Mouse (Mus musculus): ENCODE data around the gene Mb.

The Mb gene

DNA sequence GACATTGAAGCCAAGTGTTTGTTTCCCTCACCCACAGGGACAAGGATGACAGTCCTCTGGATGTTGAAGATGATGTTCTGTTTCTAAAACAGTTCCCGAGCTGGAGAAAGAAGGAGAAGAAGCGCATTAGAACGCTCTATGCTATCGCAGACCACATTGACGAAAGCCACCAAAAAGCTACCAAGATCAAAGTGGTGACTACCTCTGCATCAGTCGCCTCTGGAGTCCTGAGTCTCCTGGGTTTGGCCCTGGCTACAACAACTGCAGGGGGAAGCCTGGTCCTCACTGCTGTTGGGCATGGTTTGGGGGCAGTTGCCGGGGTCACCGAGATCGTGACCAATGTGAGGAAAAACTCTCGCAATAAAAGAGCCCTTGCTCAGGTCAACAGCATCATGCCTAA, at the start of gene Mb:
TSS of gene Mb (minus strand) at position 101 of the 400 bp plus-strand sequence.
- no peak for DNase-seq (ENCODE audit: low spot score)

- DNase-seq (ENCODE audit: low spot score) = no peak
These were observed 49.3 kb upstream of the Mb start for GRCm38 (mm10) chr15:77099756-77100155.

DNA sequence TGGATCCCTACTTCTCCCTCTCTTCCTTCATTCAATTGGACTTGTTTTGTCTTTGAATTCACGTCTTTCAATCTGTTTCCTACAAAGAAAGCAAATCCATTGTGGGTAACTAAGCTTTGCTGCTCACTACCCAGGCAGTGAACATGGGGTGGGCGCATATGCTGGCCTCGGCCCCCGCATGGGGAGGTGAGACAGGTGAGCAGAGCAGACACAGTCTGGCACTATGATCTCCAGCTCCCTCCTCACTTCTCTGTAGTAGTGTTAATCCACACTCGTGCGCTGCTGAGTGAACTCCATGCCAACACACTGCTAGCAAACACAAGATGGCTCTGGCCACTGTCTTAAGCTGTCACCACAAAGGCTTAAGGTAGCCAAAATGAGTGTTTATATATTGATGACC, 46.9 kb upstream of the Mb start:
- DNase-seq (ENCODE audit: low spot score) = no peak

- DNase-seq (ENCODE audit: low spot score) = no peak
These were observed 44.7 kb upstream of the Mb start for GRCm38 (mm10) chr15:77095216-77095615.

DNA sequence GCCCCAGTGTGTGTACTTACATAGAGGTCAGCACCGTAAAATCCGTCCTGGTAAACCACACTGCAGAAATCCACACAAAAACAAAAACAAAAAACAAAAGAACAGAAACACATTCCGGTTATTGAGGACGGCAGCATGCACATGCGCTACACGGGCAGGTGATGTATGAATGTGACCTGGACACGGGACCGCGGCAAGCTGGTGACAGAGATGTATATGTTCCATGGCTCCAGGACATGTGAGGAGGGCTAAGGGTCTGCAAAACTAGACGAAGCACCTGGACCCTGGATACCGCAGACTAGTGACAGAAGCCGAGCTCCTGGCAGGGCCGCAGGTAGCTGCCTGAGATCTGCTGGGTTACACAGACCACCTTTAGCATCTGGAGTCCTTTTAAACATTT, 44.0 kb upstream of the Mb start:
- DNase-seq (ENCODE audit: low spot score) = no peak

DNA sequence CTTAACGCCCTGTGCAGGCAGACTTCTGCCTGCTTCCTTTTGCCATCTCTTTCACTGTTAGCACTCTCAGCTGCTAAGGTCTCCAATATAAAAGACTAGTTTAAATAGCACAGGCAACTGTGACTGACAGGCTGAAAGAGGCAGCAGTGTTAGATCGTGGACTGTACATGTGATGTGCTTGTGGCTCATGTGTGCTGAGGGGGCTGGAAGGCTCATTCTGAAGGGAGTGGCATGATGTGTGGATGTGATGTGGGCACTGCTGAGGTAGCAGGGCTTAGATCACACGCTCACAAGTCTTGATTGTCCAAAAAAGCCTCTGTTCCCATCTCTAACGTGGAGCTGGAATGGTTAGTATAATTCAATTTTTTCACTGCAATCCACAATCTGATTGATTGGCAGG, 40.9 kb upstream of the Mb start:
- no peak for DNase-seq (ENCODE audit: low spot score)

GRCm38 (mm10) chr15:77090531-77090930, 40.1 kb upstream of the Mb start:
- no peak for DNase-seq (ENCODE audit: low spot score)

DNA sequence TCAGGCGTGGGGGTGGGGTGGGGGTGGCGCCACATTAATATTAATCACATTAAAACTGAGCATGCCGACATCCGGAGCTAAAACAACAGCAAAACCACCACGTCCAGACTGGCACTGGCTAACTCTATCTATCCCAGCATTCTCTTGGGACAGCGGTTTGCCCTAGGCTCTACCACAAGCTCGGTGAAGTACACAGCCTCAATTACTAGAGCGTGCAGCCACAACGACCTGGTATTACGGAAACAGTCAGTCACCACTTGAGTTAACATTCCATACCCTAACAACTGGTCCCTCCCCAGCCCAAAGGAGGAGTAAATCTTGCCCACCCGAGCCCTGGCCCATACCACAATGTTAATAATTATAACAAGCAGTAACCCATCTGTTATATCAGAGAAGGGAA, 38.8 kb upstream of the Mb start:
- DNase-seq (ENCODE audit: low spot score) = no peak

DNA sequence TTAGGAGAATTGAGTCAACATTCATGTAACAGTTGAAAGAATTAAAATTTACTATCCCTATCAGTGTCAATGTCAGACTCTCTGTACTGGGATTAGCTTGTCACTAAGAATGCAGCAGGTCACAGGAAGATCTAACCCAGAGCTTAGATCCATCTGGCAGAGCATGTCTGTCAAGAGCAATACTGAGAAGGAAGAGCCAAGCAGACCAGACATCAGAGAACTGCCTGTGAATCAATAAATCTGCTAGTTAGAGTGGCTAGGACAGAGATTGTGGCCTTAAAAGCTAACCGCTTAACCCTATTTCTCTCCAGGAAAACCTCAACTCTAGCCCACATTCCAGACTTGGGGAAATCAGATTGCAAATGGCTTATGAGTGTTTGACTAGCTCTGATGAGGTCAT, 36.0 kb upstream of the Mb start:
- no peak for DNase-seq (ENCODE audit: low spot score)

DNA sequence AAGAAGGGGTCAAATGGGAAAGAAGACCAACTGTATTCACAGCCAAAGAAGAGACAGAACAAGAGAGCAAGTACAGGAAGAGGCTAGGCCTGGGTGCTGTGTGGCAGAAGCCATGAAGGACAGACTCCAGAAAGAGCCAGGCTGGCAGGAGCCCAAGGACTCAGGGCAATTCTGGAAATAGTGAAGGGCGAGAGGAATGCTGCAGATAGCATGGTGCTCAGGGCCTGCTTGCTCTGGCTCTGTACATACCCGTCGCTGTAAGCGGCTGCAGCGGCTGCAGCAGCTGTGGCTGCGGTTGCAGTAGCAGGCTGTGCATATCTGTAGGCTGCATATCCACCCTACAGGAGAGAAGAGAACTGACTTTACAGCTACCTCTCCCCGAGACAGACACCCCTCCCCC, 35.3 kb upstream of the Mb start:
- DNase-seq (ENCODE audit: low spot score) = no peak

DNA sequence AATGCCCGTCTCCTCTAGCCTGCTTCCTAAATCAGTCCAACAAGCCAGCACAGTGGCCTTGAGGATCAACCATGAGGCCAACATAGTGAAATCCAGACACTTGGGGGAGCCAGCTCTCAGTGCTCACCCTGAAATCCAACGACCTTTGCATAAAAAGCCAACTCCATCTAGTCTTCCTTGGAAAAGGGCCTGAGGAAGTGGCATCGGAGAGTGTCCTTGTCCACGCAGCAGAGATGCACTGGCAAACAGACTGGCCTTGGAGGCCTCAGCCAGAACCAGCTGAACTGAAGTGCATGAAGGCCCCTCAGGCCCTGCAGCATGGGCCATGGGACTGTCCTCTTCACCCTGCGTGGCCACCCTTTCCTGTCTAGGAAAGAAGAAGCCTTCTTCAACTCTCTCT, 31.0 kb upstream of the Mb start:
- no peak for DNase-seq (ENCODE audit: low spot score)

GRCm38 (mm10) chr15:77080684-77081254, 30.3 kb upstream of the Mb start:
- DNase-seq (ENCODE audit: low spot score) = no peak

- no peak for DNase-seq (ENCODE audit: low spot score)
These were observed 29.5 kb upstream of the Mb start for GRCm38 (mm10) chr15:77079890-77080361.

DNA sequence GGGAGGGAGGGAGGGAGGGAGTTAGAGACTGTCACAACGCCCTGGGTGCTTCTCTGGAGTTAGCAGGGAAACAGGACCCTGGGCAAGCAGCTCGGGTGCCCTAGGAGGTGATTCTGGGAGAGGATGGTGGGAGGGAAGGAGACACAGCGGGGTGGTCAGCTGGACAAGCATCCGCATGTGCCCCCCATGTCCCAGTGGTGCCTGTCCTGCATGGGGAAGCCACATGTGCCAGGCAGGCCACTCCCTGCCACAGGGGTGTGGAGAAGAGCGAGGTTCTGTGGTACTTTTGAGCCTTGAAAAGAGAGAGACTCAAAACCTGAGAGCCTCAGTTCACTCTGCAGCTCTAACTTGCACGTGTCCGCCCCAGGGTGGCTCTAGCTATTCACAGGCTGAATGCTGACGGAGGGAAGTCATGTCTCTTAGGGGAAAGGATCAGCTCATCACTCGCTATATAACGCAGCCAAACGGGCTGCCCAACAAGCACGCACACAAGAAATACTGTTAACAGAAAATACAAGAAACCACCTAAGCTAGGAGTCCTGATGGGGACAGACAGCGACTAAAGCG, 28.9 kb upstream of the Mb start:
- DNase-seq (ENCODE audit: low spot score) = no peak

DNA sequence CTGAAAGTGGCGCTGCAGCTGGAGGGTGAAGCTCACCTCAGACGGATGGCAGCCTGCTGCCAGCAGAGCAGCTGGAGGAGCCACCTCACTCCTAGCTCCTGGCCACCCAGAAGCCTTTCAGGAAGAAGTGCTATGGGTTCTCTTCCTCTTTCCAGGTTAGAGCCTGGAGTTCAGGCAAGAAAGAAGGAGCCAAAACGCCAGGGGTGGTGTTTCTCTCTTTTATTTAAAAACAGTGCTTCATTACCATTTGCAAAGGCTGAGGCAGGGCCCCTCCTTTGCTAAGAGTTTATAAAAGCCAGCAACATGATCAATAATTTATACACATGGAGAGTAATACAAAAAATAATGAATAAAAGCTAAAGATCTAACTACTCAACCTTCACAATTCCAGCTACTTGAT, 28.3 kb upstream of the Mb start:
- DNase-seq (ENCODE audit: low spot score) = no peak

DNA sequence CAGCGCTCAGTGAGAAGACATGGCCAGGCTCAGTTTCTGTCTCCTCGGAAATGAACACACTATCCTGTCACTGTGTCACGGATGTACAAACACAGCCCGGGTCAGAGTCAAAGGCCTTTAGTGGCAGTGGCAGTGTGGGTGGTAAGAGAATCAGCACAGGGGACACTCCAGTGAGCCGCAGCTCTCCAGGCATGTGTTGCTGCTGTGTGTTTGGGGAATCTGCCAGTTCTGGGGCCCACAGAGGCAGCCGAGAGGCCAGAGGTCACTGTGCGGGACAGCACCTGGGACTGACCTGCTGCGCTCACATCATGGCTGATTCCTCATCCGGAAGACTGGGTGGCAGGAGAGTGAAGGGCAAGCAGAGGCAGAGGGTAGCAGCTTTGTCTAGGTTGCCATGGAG, 27.4 kb upstream of the Mb start:
- no peak for DNase-seq (ENCODE audit: low spot score)

GRCm38 (mm10) chr15:77076523-77076922, 26.1 kb upstream of the Mb start:
- no peak for DNase-seq (ENCODE audit: low spot score)

DNA sequence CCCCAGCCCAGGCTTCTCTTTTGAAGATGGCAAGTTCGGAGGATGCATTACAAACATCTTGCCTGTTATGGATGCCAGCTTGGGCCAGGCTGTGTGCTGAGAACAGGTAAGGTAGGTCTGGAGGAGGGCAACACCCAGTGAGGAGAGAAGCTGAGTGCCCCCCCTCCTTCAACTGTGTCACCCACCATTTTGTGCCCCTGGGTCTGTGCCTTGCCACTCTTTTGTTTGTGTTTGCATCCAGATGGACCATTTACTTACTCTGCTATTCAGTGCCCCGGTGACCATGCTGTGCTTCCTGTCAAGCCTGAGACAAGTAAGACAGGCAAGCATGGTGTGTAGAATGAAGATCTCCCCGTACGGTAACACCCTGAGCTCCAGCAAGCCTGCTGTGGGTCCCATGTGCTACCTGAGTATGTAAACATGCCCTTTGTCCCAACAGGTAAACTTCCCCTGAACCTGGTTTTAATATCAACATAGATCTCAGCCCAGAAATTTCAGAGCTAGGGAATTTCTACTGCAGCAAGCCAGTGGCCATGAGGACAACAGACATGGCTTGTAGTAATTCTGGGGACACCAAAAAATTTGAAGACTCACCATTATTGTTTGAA, 22.2 kb upstream of the Mb start:
- DNase-seq (ENCODE audit: low spot score) = no peak

- no peak for DNase-seq (ENCODE audit: low spot score)
These were observed 21.0 kb upstream of the Mb start for GRCm38 (mm10) chr15:77071501-77071900.

- no peak for DNase-seq (ENCODE audit: low spot score)
These were observed 20.3 kb upstream of the Mb start for GRCm38 (mm10) chr15:77070745-77071268.

GRCm38 (mm10) chr15:77069019-77069418, 18.5 kb upstream of the Mb start:
- no peak for DNase-seq (ENCODE audit: low spot score)

- DNase-seq (ENCODE audit: low spot score) = no peak
These were observed 18.0 kb upstream of the Mb start for GRCm38 (mm10) chr15:77068439-77068861.

GRCm38 (mm10) chr15:77066233-77066632, 15.8 kb upstream of the Mb start:
- no peak for DNase-seq (ENCODE audit: low spot score)
